40 mouse cellular contexts compared by ENCODE assay signal in the genomic region with DNA sequence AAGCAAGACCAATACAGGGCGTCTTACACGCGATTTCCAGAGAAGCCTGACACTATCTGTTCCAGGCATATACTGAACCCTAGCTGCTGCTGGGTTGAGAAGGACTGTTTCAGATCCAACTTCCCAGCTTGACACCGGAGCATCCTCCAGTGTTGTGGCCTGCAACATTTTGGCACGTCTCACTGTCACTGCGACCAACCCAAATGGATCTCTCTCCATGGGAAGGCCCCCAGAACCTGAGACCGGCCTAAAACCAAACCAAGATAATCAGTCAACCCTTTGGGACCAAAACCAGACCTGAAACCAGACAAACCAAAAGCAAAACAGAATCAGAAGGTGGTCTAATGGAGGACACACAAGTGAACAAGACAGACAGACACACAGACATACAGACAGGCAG. TPM values are rescaled to one million over a fixed set of nuclear protein-coding genes. Genes with fewer than 3 reads are reported as not detected.
"Had no signal": no experiment of that assay in that cellular context is flagged by ENCODE, and none has a peak within 500 bp of the region (broad histone marks: within the 10 kb centered on the region; RNA-seq: fewer than 3 reads in every experiment).

No protein-coding gene starts in this region.

RNA-seq across cellular contexts. Expression of gene Slc7a8, which starts 14.8 kb away (rescaled TPM):
- polyA plus RNA-seq: myocyte had no signal

RNA-seq across cellular contexts. Expression of gene Rnf212b, which starts 47.0 kb away (rescaled TPM):
- total RNA-seq: left cerebral cortex, postnatal 10 days; left cerebral cortex, postnatal 14 days; left cerebral cortex, postnatal 25 days; left cerebral cortex, postnatal 36 days; left cerebral cortex, postnatal 4 days; liver, adult 2 months; megakaryocyte progenitor cell, adult 5-6 weeks; megakaryocyte, adult 5-6 weeks; megakaryocyte-erythroid progenitor cell, adult 5-6 weeks; midbrain, postnatal 0 days; monocyte, adult 5-6 weeks had no signal
- polyA plus RNA-seq: limb, embryonic 10.5 days; limb, embryonic 11.5 days; limb, embryonic 12.5 days; limb, embryonic 13.5 days; limb, embryonic 14.5 days; limb, embryonic 15.5 days; liver, adult 2 months; liver, embryonic 11.5 days; liver, embryonic 12.5 days; liver, embryonic 13.5 days; liver, embryonic 14.5 days; liver, embryonic 15.5 days; liver, embryonic 16.5 days; liver, postnatal 0 days; lung, adult 2 months; lung, embryonic 14.5 days; lung, embryonic 15.5 days; lung, embryonic 16.5 days; lung, postnatal 0 days; midbrain, embryonic 10.5 days; midbrain, embryonic 11.5 days; midbrain, embryonic 12.5 days; midbrain, embryonic 13.5 days; midbrain, embryonic 14.5 days; midbrain, embryonic 15.5 days; midbrain, embryonic 16.5 days; midbrain, postnatal 0 days; myocyte; neural tube, embryonic 11.5 days; neural tube, embryonic 12.5 days; neural tube, embryonic 13.5 days had no signal

RNA-seq across cellular contexts. Expression of gene Cebpe, which starts 55.0 kb away (rescaled TPM):
- total RNA-seq: left cerebral cortex, postnatal 10 days; left cerebral cortex, postnatal 14 days; left cerebral cortex, postnatal 25 days; left cerebral cortex, postnatal 36 days; left cerebral cortex, postnatal 4 days; midbrain, postnatal 0 days had no signal
- polyA plus RNA-seq: limb, embryonic 10.5 days; limb, embryonic 11.5 days; limb, embryonic 12.5 days; limb, embryonic 13.5 days; lung, embryonic 14.5 days; lung, embryonic 15.5 days; lung, embryonic 16.5 days; midbrain, embryonic 11.5 days; midbrain, embryonic 13.5 days; midbrain, embryonic 14.5 days; midbrain, embryonic 16.5 days; midbrain, postnatal 0 days; myocyte; neural tube, embryonic 11.5 days; neural tube, embryonic 13.5 days had no signal
